Mouse (Mus musculus): ENCODE results near the gene Ergic3.

Gene Ergic3

DNA sequence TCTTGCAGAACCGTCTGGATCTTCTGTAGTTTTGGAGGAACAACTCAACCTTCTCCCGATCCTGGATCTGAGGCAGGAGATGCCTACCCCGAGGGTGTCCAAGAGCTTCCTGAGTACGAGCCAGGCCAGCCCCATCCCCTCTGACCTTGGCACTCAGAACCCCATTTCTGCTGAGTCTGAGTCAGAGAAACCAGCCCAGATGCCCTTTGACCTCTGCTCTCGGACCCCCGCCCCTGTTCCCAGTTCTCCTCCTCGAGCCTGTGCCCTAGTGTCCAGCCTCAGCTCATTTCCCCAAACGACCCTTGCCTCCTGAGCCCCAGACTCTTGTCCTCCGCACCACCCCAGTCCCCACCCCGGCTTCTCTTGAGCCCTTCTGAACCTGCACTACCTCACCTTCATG is 58.3 kb downstream of the Ergic3 start:
- DNase-seq (ENCODE audit: low spot score in 2 of 2) = no peak

Data from urinary bladder, postnatal 36 days (tissue).